32 mouse cellular contexts compared by ENCODE assay signal in the genomic region with DNA sequence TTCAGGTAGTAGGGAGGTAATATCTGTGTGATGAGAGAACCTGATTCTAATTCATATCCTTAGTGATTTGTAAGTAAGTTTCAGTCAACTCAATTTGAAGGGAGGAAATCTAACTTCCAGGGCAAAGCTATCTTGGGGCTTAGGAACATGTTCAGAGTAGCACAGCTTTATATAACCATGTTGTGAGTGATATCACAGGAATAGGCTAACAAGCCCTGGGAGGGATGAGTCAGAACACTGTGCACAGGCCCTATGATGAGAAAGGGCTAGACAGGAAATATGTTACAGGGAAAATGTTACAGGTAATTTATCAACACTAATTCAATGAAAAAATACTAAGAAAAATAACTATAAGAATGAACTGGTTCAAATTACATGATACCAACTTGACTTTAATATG.
"Had no signal": no experiment of that assay in that cellular context is flagged by ENCODE, and none has a peak within 500 bp of the region (broad histone marks: within the 10 kb centered on the region; RNA-seq: fewer than 3 reads in every experiment).

No protein-coding gene starts in this region.

- ATAC-seq: hindbrain, embryonic 16.5 days; hindbrain, postnatal 0 days; inflammation-experienced regulatory T-cells, adult 6 months; intestine, embryonic 15.5 days; intestine, embryonic 16.5 days; intestine, postnatal 0 days had no signal

- H3K4me1 ChIP-seq: heart, embryonic 12.5 days; heart, embryonic 13.5 days; heart, embryonic 15.5 days; hindbrain, embryonic 10.5 days; hindbrain, embryonic 12.5 days; hindbrain, embryonic 13.5 days; hindbrain, embryonic 15.5 days; intestine, embryonic 15.5 days; kidney, embryonic 15.5 days had no signal

- DNase-seq: heart, postnatal 10 days; heart, postnatal 14 days; heart, postnatal 36 days; heart, postnatal 4 days; kidney, adult 11 months; kidney, adult 18-20 months; kidney, adult 2 months; kidney, adult 8-10 months; kidney, adult 9 months; kidney, postnatal 10 days; kidney, postnatal 14 days; kidney, postnatal 25 days; kidney, postnatal 36 days; kidney, postnatal 4 days; layer of hippocampus, adult 9-11 months; layer of hippocampus, postnatal 36 days had no signal

- H3K4me3 ChIP-seq: heart, embryonic 12.5 days; heart, embryonic 13.5 days; heart, embryonic 15.5 days; hindbrain, embryonic 10.5 days; hindbrain, embryonic 12.5 days; hindbrain, embryonic 13.5 days; hindbrain, embryonic 15.5 days; intestine, embryonic 15.5 days; kidney, embryonic 15.5 days; layer of hippocampus, adult 2 months; left cerebral cortex, adult 2 months had no signal
